Mouse (Mus musculus): ENCODE results near the gene Ceacam20. TPM values are rescaled to one million over a fixed set of nuclear protein-coding genes. Genes with fewer than 3 reads are reported as not detected.
"Not testable (repeated sequence)": the region's sequence is repeated elsewhere in the genome, so short reads cannot be mapped to it uniquely, and the experiment has no call there.

Ceacam20 gene
- polyA plus RNA-seq, 1 experiment from 2014 or later, result not detected

- ATAC-seq (ENCODE audit: low FRiP score, low read depth), result no peak
- H3K9ac ChIP-seq, result no peak overlapping the region
- H3K27ac ChIP-seq (replicated peaks), result no peak overlapping the region
- WGBS, result 51% methylated on average over 9 of the region's 9 CpGs
- no peaks in the 10 kb centered on the region for H3K9me3 ChIP-seq
- no peaks in the 10 kb centered on the region for H3K36me3 ChIP-seq
- no peaks in the 10 kb centered on the region for H3K27me3 ChIP-seq
- H3K4me3 ChIP-seq, result no peak overlapping the region
- H3K4me1 ChIP-seq (replicated peaks), result no peaks in the 10 kb centered on the region
- H3K4me2 ChIP-seq, result no peak overlapping the region
Measured at GRCm38 (mm10) chr7:19953054-19953453, 12.2 kb upstream of the Ceacam20 start.

- no peaks in the 10 kb centered on the region for H3K36me3 ChIP-seq
- no peak overlapping the region for H3K9ac ChIP-seq
- ATAC-seq (ENCODE audit: low FRiP score, low read depth), result no peak
- no peaks in the 10 kb centered on the region for H3K27me3 ChIP-seq
- H3K27ac ChIP-seq (replicated peaks), result no peak overlapping the region
- no peaks in the 10 kb centered on the region for H3K4me1 ChIP-seq (replicated peaks)
- H3K4me3 ChIP-seq, result no peak overlapping the region
- no peak overlapping the region for H3K4me2 ChIP-seq
- WGBS, result 77% methylated on average over 4 of the region's 4 CpGs
- no peaks in the 10 kb centered on the region for H3K9me3 ChIP-seq
Measured at GRCm38 (mm10) chr7:19955861-19956260, 9.4 kb upstream of the Ceacam20 start.

GRCm38 (mm10) chr7:19956341-19956781 lies 8.9 kb upstream of the Ceacam20 start:
- Histone ChIP-seq H3K4me3 (no peak overlapping the region), H3K27me3 (no peaks in the 10 kb centered on the region), H3K36me3 (no peaks in the 10 kb centered on the region), H3K9ac (no peak overlapping the region), H3K4me1 (replicated peaks) (no peaks in the 10 kb centered on the region), H3K4me2 (no peak overlapping the region), H3K27ac (replicated peaks) (no peak overlapping the region), H3K9me3 (no peaks in the 10 kb centered on the region)
- WGBS, result 3% methylated on average over 7 of the region's 7 CpGs
- peak; percentile 38; the same call in 1 of the 2 replicates for ATAC-seq (ENCODE audit: low FRiP score, low read depth)

DNA sequence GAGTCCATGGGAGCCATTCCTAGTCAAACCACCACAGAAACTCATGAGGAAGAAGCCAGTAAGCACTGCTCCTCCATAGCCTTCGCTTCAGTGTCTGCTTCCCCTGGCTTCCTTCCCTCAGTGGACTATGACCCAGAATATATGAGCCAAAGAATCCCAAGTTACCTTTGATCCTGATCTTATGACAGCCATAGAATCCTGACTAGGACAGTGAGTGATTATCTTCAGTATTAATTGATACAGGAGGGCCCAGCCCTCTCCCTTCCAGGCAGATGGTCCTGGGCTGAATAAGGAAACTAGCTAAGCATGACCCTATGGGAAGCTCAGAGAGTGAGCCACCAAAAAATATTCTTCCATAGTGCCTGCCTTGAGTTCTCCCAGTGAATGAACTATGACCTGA lies 2.8 kb upstream of the Ceacam20 start:
- no peaks in the 10 kb centered on the region for H3K4me1 ChIP-seq (replicated peaks)
- no peak overlapping the region for H3K27ac ChIP-seq (replicated peaks)
- no peaks in the 10 kb centered on the region for H3K9me3 ChIP-seq
- H3K4me2 ChIP-seq, result no peak overlapping the region
- H3K36me3 ChIP-seq, result no peaks in the 10 kb centered on the region
- H3K27me3 ChIP-seq, result no peaks in the 10 kb centered on the region
- H3K4me3 ChIP-seq, result no peak overlapping the region
- 48% methylated on average over 1 of the region's 1 CpGs for WGBS
- no peak for ATAC-seq (ENCODE audit: low FRiP score, low read depth)
- H3K9ac ChIP-seq, result no peak overlapping the region

DNA sequence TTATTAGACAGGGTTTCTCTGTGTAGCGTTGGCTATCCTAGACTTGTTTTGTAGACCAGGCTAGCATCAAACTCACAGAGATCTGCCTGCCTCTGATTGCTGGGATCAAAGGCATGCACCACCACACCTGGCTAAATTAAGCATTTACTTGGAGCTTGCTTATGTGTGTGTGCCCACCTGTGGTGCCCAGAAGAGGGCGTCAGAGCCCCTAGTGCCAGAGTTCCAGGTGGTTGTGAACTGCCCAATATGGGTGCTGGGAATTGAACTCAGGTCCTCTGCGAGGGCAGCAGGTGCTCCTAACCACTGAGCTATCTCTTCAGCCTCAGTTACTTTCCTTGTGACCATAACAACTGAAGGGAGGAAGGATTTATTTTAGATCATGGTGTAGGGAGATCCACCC lies 3.9 kb downstream of the Ceacam20 start:
- ATAC-seq (ENCODE audit: low FRiP score, low read depth), result no peak
- no peak overlapping the region for H3K9ac ChIP-seq
- H3K4me3 ChIP-seq, result no peak overlapping the region
- no peak overlapping the region for H3K27ac ChIP-seq (replicated peaks)
- no peaks in the 10 kb centered on the region for H3K4me1 ChIP-seq (replicated peaks)
- no peaks in the 10 kb centered on the region for H3K36me3 ChIP-seq
- 0 out of 2 replicates have a peak, but pooled peaks cover 4% of the 10 kb centered on the region for H3K9me3 ChIP-seq
- H3K27me3 ChIP-seq, result no peaks in the 10 kb centered on the region
- 82% methylated on average over 3 of the region's 3 CpGs for WGBS
- no peak overlapping the region for H3K4me2 ChIP-seq

DNA sequence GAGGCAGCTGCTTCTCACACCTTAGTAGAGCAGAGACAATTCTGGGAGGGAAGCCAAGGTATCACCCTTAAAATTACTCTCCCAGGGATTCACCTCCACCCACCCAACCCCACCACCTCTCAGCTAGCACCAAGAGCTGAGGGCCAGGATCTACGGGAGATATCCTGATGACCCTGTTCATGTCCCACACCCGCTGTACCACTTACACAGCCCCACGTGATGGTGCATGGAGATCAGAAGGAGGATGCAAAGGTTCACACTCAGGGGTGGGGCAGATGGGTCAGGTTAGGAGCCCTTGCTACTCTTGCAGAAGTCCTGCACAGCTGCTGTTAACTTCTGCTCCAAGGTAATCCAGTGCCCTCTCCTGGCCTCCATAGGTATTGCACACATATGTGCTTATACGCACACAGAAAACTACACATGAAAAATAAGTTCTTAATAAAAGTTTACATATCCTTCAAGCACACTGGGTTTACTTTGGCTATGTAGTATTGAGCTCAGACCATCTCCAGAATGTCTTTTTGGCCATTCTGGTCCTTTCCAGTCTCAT lies 4.4 kb downstream of the Ceacam20 start:
- Histone ChIP-seq H3K4me3 (no peak overlapping the region), H3K9me3 (0 out of 2 replicates have a peak, but pooled peaks cover 4% of the 10 kb centered on the region), H3K4me2 (no peak overlapping the region), H3K36me3 (no peaks in the 10 kb centered on the region), H3K27me3 (no peaks in the 10 kb centered on the region), H3K4me1 (replicated peaks) (no peaks in the 10 kb centered on the region), H3K9ac (no peak overlapping the region), H3K27ac (replicated peaks) (no peak overlapping the region)
- ATAC-seq (ENCODE audit: low FRiP score, low read depth), result no peak
- over 99% methylated on average over 4 of the region's 4 CpGs for WGBS

GRCm38 (mm10) chr7:19970196-19970595 lies 5.0 kb downstream of the Ceacam20 start:
- 0 out of 2 replicates have a peak, but pooled peaks cover 4% of the 10 kb centered on the region for H3K9me3 ChIP-seq
- H3K36me3 ChIP-seq, result no peaks in the 10 kb centered on the region
- 96% methylated on average over 8 of the region's 8 CpGs for WGBS
- H3K4me2 ChIP-seq, result no peak overlapping the region
- no peaks in the 10 kb centered on the region for H3K27me3 ChIP-seq
- H3K9ac ChIP-seq, result no peak overlapping the region
- ATAC-seq (ENCODE audit: low FRiP score, low read depth), result no peak
- H3K4me3 ChIP-seq, result no peak overlapping the region
- no peaks in the 10 kb centered on the region for H3K4me1 ChIP-seq (replicated peaks)
- no peak overlapping the region for H3K27ac ChIP-seq (replicated peaks)

DNA sequence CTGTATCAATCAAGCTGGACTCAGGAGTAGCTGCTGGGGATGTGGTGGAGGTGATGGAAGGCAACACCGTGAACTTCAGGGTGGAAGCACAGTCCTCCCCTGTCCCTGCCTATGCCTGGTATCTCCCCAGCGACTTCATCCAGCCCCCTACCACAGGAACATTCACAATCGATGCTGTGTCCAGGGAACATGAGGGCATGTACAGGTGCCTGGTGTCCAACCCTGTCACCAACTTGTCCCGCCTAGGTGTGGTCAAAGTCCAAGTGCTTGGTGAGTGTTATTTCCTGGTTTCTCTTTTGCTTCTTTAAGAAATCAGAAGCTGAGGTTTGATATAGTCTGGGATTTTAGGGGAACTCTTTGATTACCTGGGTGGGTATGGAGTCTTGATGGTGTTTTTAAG lies 6.3 kb downstream of the Ceacam20 start:
- Histone ChIP-seq H3K27ac (replicated peaks) (no peak overlapping the region), H3K4me3 (no peak overlapping the region), H3K9me3 (0 out of 2 replicates have a peak, but pooled peaks cover 4% of the 10 kb centered on the region), H3K4me2 (no peak overlapping the region), H3K36me3 (no peaks in the 10 kb centered on the region), H3K27me3 (no peaks in the 10 kb centered on the region), H3K9ac (no peak overlapping the region), H3K4me1 (replicated peaks) (no peaks in the 10 kb centered on the region)
- 93% methylated on average over 4 of the region's 4 CpGs for WGBS
- ATAC-seq (ENCODE audit: low FRiP score, low read depth), result no peak

GRCm38 (mm10) chr7:19991165-19991564 lies 26.0 kb downstream of the Ceacam20 start, which contains the start of gene Nlrp9b:
Gene Nlrp9b (plus strand): TSS chr7:19991465.
- H3K4me3 ChIP-seq; H3K27ac ChIP-seq (replicated peaks); ATAC-seq (ENCODE audit: low FRiP score, low read depth); H3K9me3 ChIP-seq; H3K27me3 ChIP-seq; H3K4me2 ChIP-seq; H3K36me3 ChIP-seq; H3K9ac ChIP-seq; H3K4me1 ChIP-seq (replicated peaks): not testable (repeated sequence)
- 75% methylated on average over 8 of the region's 8 CpGs for WGBS

DNA sequence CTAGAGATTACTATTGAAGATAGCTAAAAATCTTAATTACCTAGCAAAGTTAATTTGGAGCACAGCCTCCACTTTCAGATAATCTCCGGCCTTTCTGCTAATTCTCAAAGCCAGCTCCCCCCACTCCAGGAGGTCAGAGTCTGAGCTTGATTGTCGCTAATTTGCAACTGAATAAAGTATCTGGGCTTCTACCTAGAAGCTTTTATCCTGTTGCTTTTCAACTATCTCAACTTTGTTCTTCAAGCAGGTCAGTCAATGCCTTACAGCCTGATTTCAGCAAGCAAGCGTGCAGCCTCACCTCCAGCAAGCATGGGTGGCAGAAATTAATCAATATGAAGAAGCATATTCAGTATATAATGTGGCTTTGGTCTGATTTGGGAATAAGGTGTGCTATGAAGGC lies 31.5 kb downstream of the Ceacam20 start:
- not testable (repeated sequence) for H3K36me3 ChIP-seq; H3K4me1 ChIP-seq (replicated peaks); H3K4me2 ChIP-seq; H3K9ac ChIP-seq; H3K4me3 ChIP-seq; H3K27me3 ChIP-seq; ATAC-seq (ENCODE audit: low FRiP score, low read depth); H3K9me3 ChIP-seq; H3K27ac ChIP-seq (replicated peaks)
- 61% methylated on average over 3 of the region's 3 CpGs for WGBS

- no peaks in the 10 kb centered on the region for H3K36me3 ChIP-seq
Measured at GRCm38 (mm10) chr7:20009987-20010386, 44.8 kb downstream of the Ceacam20 start.

More at GRCm38 (mm10) chr7:20009987-20010386, 44.8 kb downstream of the Ceacam20 start:
- 74% methylated on average over 2 of the region's 2 CpGs for WGBS
- Histone ChIP-seq H3K9ac (no peak overlapping the region), H3K4me3 (no peak overlapping the region), H3K4me2 (no peak overlapping the region), H3K27me3 (no peaks in the 10 kb centered on the region), H3K9me3 (no peaks in the 10 kb centered on the region; the same call in 1 of the 2 replicates), H3K27ac (replicated peaks) (no peak overlapping the region), H3K4me1 (replicated peaks) (no peaks in the 10 kb centered on the region)
- no peak for ATAC-seq (ENCODE audit: low FRiP score, low read depth)
